Mouse (Mus musculus): ENCODE measurements around the gene Cd9. TPM values are rescaled to one million over a fixed set of nuclear protein-coding genes. Genes with fewer than 3 reads are reported as not detected.

Gene Cd9
- total and polyA plus RNA-seq, 2 experiments from 2014 or later = 49.1 to 105 TPM

DNA sequence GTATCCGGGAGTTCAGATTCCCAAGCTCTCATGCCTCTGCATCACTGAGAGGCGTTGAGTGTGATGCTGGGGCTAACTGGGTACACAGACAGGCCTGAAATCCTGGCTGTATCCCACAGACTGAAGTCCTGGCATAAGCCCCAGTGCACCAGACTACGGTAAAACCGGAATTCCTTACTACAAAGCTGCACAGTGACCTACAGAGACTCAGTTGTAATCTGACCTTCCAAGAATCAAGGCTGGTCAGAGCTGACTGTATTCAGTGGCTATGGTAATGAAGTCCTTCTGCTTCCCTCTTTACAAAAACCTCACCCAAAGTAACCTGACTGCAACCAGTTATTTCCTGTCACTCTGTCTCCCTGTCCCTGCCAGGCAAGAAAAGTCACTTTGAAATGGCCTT lies 47.4 kb downstream of the Cd9 start:
- Histone ChIP-seq H3K4me3 (ENCODE audit: low read depth, low read length) (no peak overlapping the region), H3K9ac (replicated peaks; ENCODE audit: low read length, poor library complexity, severe bottlenecking) (no peak overlapping the region), H3K9me3 (ENCODE audit: low read length) (no peaks in the 10 kb centered on the region), H3K36me3 (ENCODE audit: insufficient read depth, low read length) (peaks cover 1% of the 10 kb centered on the region; the same call in 1 of the 2 replicates), H3K4me2 (ENCODE audit: low read depth, low read length, poor library complexity, severe bottlenecking) (no peak overlapping the region), H3K27me3 (ENCODE audit: insufficient read depth, low read length) (no peaks in the 10 kb centered on the region), H3K4me1 (ENCODE audit: insufficient read depth, low read length) (no peaks in the 10 kb centered on the region), H3K27ac (ENCODE audit: low read depth, low read length) (no peak overlapping the region)
- peak; percentile 37 for DNase-seq (ENCODE audit: low spot score)
- TF ChIP-seq CTCF (IDR thresholded peaks at IDR 0.05) = no peak
- WGBS = 50% methylated on average over 4 of the region's 4 CpGs
- no peak for ATAC-seq (ENCODE audit: low FRiP score)

GRCm38 (mm10) chr6:125445381-125445780 lies 49.2 kb downstream of the Cd9 start:
- 85% methylated on average over 6 of the region's 6 CpGs for WGBS
- Histone ChIP-seq H3K4me1 (ENCODE audit: insufficient read depth, low read length) (no peaks in the 10 kb centered on the region), H3K27ac (ENCODE audit: low read depth, low read length) (no peak overlapping the region), H3K9ac (replicated peaks; ENCODE audit: low read length, poor library complexity, severe bottlenecking) (no peak overlapping the region), H3K27me3 (ENCODE audit: insufficient read depth, low read length) (no peaks in the 10 kb centered on the region), H3K36me3 (ENCODE audit: insufficient read depth, low read length) (peaks cover 9% of the 10 kb centered on the region; the same call in 1 of the 2 replicates), H3K4me2 (ENCODE audit: low read depth, low read length, poor library complexity, severe bottlenecking) (no peak overlapping the region), H3K9me3 (ENCODE audit: low read length) (no peaks in the 10 kb centered on the region), H3K4me3 (ENCODE audit: low read depth, low read length) (no peak overlapping the region)
- no peak for DNase-seq (ENCODE audit: low spot score)
- no peak for ATAC-seq (ENCODE audit: low FRiP score)
- TF ChIP-seq CTCF (IDR thresholded peaks at IDR 0.05) = no peak

DNA sequence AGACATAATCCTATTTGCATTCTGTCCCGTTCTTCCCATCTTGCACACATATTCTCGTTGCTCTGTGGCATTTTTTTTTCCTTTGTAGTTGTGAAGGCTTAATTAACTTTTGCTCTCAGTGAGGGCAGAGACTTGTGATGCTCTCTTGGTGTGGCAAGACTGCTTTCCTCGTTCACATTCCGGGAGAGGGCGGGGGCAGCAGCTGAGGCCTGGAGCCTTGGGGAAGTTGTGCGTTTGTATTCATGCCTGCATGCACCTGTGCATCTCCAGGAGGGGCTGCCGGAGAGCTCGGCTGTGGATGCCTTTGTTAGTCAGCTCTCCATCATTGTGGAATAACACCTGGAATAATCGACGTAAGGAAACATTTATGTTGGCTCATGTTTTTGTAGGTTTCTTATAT lies 52.0 kb downstream of the Cd9 start:
- no peak for DNase-seq (ENCODE audit: low spot score)
- peaks cover 9% of the 10 kb centered on the region; the same call in 1 of the 2 replicates for H3K36me3 ChIP-seq (ENCODE audit: insufficient read depth, low read length)
- no peak overlapping the region for H3K4me3 ChIP-seq (ENCODE audit: low read depth, low read length)
- H3K9me3 ChIP-seq (ENCODE audit: low read length) = no peaks in the 10 kb centered on the region
- 54% methylated on average over 10 of the region's 10 CpGs for WGBS
- H3K27me3 ChIP-seq (ENCODE audit: insufficient read depth, low read length) = no peaks in the 10 kb centered on the region
- H3K9ac ChIP-seq (replicated peaks; ENCODE audit: low read length, poor library complexity, severe bottlenecking) = no peak overlapping the region
- 0 out of 2 replicates have a peak, but pooled peaks have one; percentile 27 for ATAC-seq (ENCODE audit: low FRiP score)
- H3K4me2 ChIP-seq (ENCODE audit: low read depth, low read length, poor library complexity, severe bottlenecking) = no peak overlapping the region
- TF ChIP-seq CTCF (IDR thresholded peaks at IDR 0.05) = no peak
- no peaks in the 10 kb centered on the region for H3K4me1 ChIP-seq (ENCODE audit: insufficient read depth, low read length)
- no peak overlapping the region for H3K27ac ChIP-seq (ENCODE audit: low read depth, low read length)

- WGBS = 97% methylated on average over 3 of the region's 3 CpGs
- no peak overlapping the region for H3K4me2 ChIP-seq (ENCODE audit: low read depth, low read length, poor library complexity, severe bottlenecking)
- TF ChIP-seq CTCF (IDR thresholded peaks at IDR 0.05) = no peak
Measured at GRCm38 (mm10) chr6:125436753-125437152, 57.8 kb downstream of the Cd9 start.

GRCm38 (mm10) chr6:125434735-125435518 lies 59.7 kb downstream of the Cd9 start:
- whole genome bisulfite sequencing = 57% methylated on average over 5 of the region's 5 CpGs
- ATAC-seq (ENCODE audit: low FRiP score) (no peak), DNase-seq (ENCODE audit: low spot score) (no peak)
- TF ChIP-seq CTCF (IDR thresholded peaks at IDR 0.05) = no peak
- Histone ChIP-seq H3K9me3 (ENCODE audit: low read length) (no peaks in the 10 kb centered on the region), H3K9ac (replicated peaks; ENCODE audit: low read length, poor library complexity, severe bottlenecking) (no peak overlapping the region), H3K36me3 (ENCODE audit: insufficient read depth, low read length) (no peaks in the 10 kb centered on the region), H3K4me3 (ENCODE audit: low read depth, low read length) (no peak overlapping the region), H3K4me1 (ENCODE audit: insufficient read depth, low read length) (no peaks in the 10 kb centered on the region), H3K27ac (ENCODE audit: low read depth, low read length) (no peak overlapping the region), H3K27me3 (ENCODE audit: insufficient read depth, low read length) (no peaks in the 10 kb centered on the region), H3K4me2 (ENCODE audit: low read depth, low read length, poor library complexity, severe bottlenecking) (no peak overlapping the region)

More at GRCm38 (mm10) chr6:125436753-125437152, 57.8 kb downstream of the Cd9 start:
- Histone ChIP-seq H3K9ac (replicated peaks; ENCODE audit: low read length, poor library complexity, severe bottlenecking) (no peak overlapping the region), H3K4me3 (ENCODE audit: low read depth, low read length) (no peak overlapping the region), H3K9me3 (ENCODE audit: low read length) (no peaks in the 10 kb centered on the region), H3K27me3 (ENCODE audit: insufficient read depth, low read length) (no peaks in the 10 kb centered on the region), H3K4me1 (ENCODE audit: insufficient read depth, low read length) (no peaks in the 10 kb centered on the region), H3K27ac (ENCODE audit: low read depth, low read length) (no peak overlapping the region), H3K36me3 (ENCODE audit: insufficient read depth, low read length) (peaks cover 3% of the 10 kb centered on the region; the same call in 1 of the 2 replicates)
- no peak for ATAC-seq (ENCODE audit: low FRiP score)
- DNase-seq (ENCODE audit: low spot score) = no peak

- no peak overlapping the region for H3K27ac ChIP-seq (ENCODE audit: low read depth, low read length)
- no peaks in the 10 kb centered on the region for H3K27me3 ChIP-seq (ENCODE audit: insufficient read depth, low read length)
- H3K9me3 ChIP-seq (ENCODE audit: low read length) = no peaks in the 10 kb centered on the region
- no peak for DNase-seq (ENCODE audit: low spot score)
- no peak for ATAC-seq (ENCODE audit: low FRiP score)
- H3K9ac ChIP-seq (replicated peaks; ENCODE audit: low read length, poor library complexity, severe bottlenecking) = no peak overlapping the region
- no peaks in the 10 kb centered on the region for H3K36me3 ChIP-seq (ENCODE audit: insufficient read depth, low read length)
- no peak overlapping the region for H3K4me3 ChIP-seq (ENCODE audit: low read depth, low read length)
- 85% methylated on average over 6 of the region's 6 CpGs for WGBS
- H3K4me2 ChIP-seq (ENCODE audit: low read depth, low read length, poor library complexity, severe bottlenecking) = no peak overlapping the region
- no peaks in the 10 kb centered on the region for H3K4me1 ChIP-seq (ENCODE audit: insufficient read depth, low read length)
- TF ChIP-seq CTCF (IDR thresholded peaks at IDR 0.05) = no peak
Measured at GRCm38 (mm10) chr6:125433704-125434447, 60.7 kb downstream of the Cd9 start.
